Mouse (Mus musculus) heart, adult 11 months (tissue): Measurements from ENCODE around the gene Tmem53.

Experiments
- DNase-seq: peaks from one replicate; pipeline ENCODE4 v3.0.0; 2022

Tmem53 gene

DNA sequence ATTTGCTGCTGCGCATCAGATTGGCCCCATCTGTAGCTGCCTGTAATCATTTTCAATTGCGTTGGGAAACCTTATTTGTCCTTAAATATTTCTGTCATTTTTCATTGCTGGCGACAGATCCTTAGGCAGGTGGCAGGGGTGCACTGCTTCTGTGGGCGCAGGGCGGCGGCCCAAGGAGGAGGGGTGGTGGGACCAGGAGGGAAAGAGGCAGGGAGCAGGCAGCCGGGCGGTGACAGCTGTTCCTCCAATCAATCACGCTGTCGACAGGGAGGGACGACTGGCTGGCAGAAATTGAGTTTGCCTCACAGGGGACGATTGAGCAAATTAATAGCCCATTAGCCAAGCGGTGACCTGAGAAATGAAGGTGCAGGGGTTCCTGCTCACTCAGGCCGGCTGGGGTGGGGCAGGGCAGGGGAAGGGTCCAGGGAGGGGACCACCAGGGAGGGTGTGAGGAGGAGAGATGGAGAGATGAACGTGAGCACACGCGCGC, 66.0 kb downstream of the Tmem53 start:
- no peak for DNase-seq
